Mouse (Mus musculus) layer of hippocampus, adult 2 months (tissue): ENCODE data around the gene Hnrnpa0. TPM values are rescaled to one million over a fixed set of nuclear protein-coding genes. Genes with fewer than 3 reads are reported as not detected.
A peak's percentile ranks its signal among the peaks of the same experiment; 100 is the strongest.

Experiments used
- DNase-seq, 2 experiments: peaks; one replicate each; pipeline ENCODE4 v3.0.0; 2022; ENCODE audit warnings: low spot score in 2 of 2
- H3K27ac ChIP-seq: fragments of 200-600 bp; 2 replicates; pipeline ENCODE4 v1.8.1; 2022
- H3K4me3 ChIP-seq: fragments of 200-600 bp; 2 replicates; pipeline ENCODE4 v1.8.1; 2022; ENCODE audit warnings: mild to moderate bottlenecking
- CTCF ChIP-seq: fragments of 200-600 bp; conservative IDR thresholded peaks from 2 replicates; pipeline ENCODE4 v1.8.1; 2022; ENCODE audit warnings: antibody characterized with exemption, mild to moderate bottlenecking, moderate library complexity
- total RNA-seq, 2 experiments: library from RNA; stranded (reverse); gene quantifications; 2 replicates each; pipeline ENCODE4 v1.2.3; 2021

Hnrnpa0 gene
- total RNA-seq, 2 experiments from 2014 or later: 120 to 122 TPM

GRCm38 (mm10) chr13:58122786-58123297, 5.5 kb downstream of the Hnrnpa0 start:
- H3K4me3 ChIP-seq: no peak overlapping the region
- no peak overlapping the region for H3K27ac ChIP-seq
- TF ChIP-seq CTCF: no peak
- DNase-seq: no peak

- no peak overlapping the region for H3K4me3 ChIP-seq
- peak; percentile 34 to 72 for DNase-seq
- no peak overlapping the region for H3K27ac ChIP-seq
- peak; percentile 88 for TF ChIP-seq CTCF
Observed at GRCm38 (mm10) chr13:58117318-58118017, 10.9 kb downstream of the Hnrnpa0 start.

GRCm38 (mm10) chr13:58116801-58117200, 11.6 kb downstream of the Hnrnpa0 start:
- Histone ChIP-seq H3K27ac (no peak overlapping the region), H3K4me3 (no peak overlapping the region)
- no peak for DNase-seq
- TF ChIP-seq CTCF: no peak

GRCm38 (mm10) chr13:58115227-58115626, 13.1 kb downstream of the Hnrnpa0 start:
- DNase-seq: no peak
- H3K27ac ChIP-seq: no peak overlapping the region
- TF ChIP-seq CTCF: no peak
- H3K4me3 ChIP-seq: no peak overlapping the region

GRCm38 (mm10) chr13:58113061-58113900, 15.1 kb downstream of the Hnrnpa0 start, which contains the start of gene Klhl3:
TSS of gene Klhl3 (minus strand) at chr13:58113592.
- Histone ChIP-seq H3K4me3 (peak within 1 kb of the TSS; percentile 89), H3K27ac (peak within 1 kb of the TSS; percentile 99)
- DNase-seq: peak; percentile 81
- peak; percentile 49 for TF ChIP-seq CTCF

GRCm38 (mm10) chr13:58112601-58113041, 15.7 kb downstream of the Hnrnpa0 start:
- Histone ChIP-seq H3K27ac (peak overlapping the region; percentile 99), H3K4me3 (peak overlapping the region; percentile 89)
- TF ChIP-seq CTCF: no peak
- peak in 1 of 2 experiments; percentile 26 for DNase-seq

GRCm38 (mm10) chr13:58112191-58112590, 16.2 kb downstream of the Hnrnpa0 start:
- DNase-seq: peak; percentile 21 to 25
- H3K27ac ChIP-seq: peak overlapping the region; percentile 99
- no peak for TF ChIP-seq CTCF

GRCm38 (mm10) chr13:58111306-58111705, 17.1 kb downstream of the Hnrnpa0 start:
- no peak for TF ChIP-seq CTCF
- Histone ChIP-seq H3K27ac (peak overlapping the region; percentile 99; the same call in 1 of the 2 replicates), H3K4me3 (peak overlapping the region; percentile 89)
- DNase-seq: peak in 1 of 2 experiments; percentile 23

More at GRCm38 (mm10) chr13:58112191-58112590, 16.2 kb downstream of the Hnrnpa0 start:
- peak overlapping the region; percentile 89 for H3K4me3 ChIP-seq

GRCm38 (mm10) chr13:58090643-58091042, 37.7 kb downstream of the Hnrnpa0 start:
- peak; percentile 47 to 84 for DNase-seq
- peak overlapping the region; percentile 53; the same call in 1 of the 2 replicates for H3K27ac ChIP-seq
- no peak for TF ChIP-seq CTCF
- H3K4me3 ChIP-seq: no peak overlapping the region; the same call in 1 of the 2 replicates

- TF ChIP-seq CTCF: no peak
- DNase-seq: no peak
- Histone ChIP-seq H3K4me3 (no peak overlapping the region), H3K27ac (no peak overlapping the region)
Observed at GRCm38 (mm10) chr13:58084396-58084795, 44.0 kb downstream of the Hnrnpa0 start.

- Histone ChIP-seq H3K27ac (no peak overlapping the region), H3K4me3 (no peak overlapping the region)
- DNase-seq: no peak
- no peak for TF ChIP-seq CTCF
Observed at GRCm38 (mm10) chr13:58083521-58083920, 44.8 kb downstream of the Hnrnpa0 start.

GRCm38 (mm10) chr13:58083048-58083447, 45.3 kb downstream of the Hnrnpa0 start:
- no peak for DNase-seq
- no peak overlapping the region for H3K4me3 ChIP-seq
- no peak overlapping the region for H3K27ac ChIP-seq
- no peak for TF ChIP-seq CTCF

GRCm38 (mm10) chr13:58078361-58078760, 50.0 kb downstream of the Hnrnpa0 start:
- 0 out of 2 replicates have a peak overlapping the region, but pooled peaks have one; percentile 11 for H3K27ac ChIP-seq

More at GRCm38 (mm10) chr13:58078361-58078760, 50.0 kb downstream of the Hnrnpa0 start:
- no peak for TF ChIP-seq CTCF
- no peak overlapping the region for H3K4me3 ChIP-seq
- DNase-seq: no peak

Other genes with a start within 250 kb of the Hnrnpa0 start
- gene Spock1, start 220.2 kb downstream of the Hnrnpa0 start, total RNA-seq: 100 to 1,000 TPM; 179 to 213 TPM
- gene Klhl3, start 15.0 kb downstream of the Hnrnpa0 start, total RNA-seq: 10 to 100 TPM; 48.3 to 48.4 TPM
- 10 to 100 TPM; 28.4 to 34.9 TPM for gene Idnk, start 29.1 kb upstream of the Hnrnpa0 start, total RNA-seq
- gene Ubqln1, start 87.1 kb upstream of the Hnrnpa0 start, total RNA-seq: 100 to 1,000 TPM; 139 to 143 TPM
- 10 to 100 TPM; 21.6 to 22.0 TPM for gene Gkap1, start 147.1 kb upstream of the Hnrnpa0 start, total RNA-seq
- gene Kif27, start 230.6 kb upstream of the Hnrnpa0 start, total RNA-seq: 1 to 10 TPM; 3.3 TPM